Mouse (Mus musculus): ENCODE measurements at regions not wholly inside any gene's neighbourhood (a gene's known extent, or its start where the extent isn't known, plus 50 kb on each side); places are given as distances from the start of the nearest gene placed in this dataset.

DNA sequence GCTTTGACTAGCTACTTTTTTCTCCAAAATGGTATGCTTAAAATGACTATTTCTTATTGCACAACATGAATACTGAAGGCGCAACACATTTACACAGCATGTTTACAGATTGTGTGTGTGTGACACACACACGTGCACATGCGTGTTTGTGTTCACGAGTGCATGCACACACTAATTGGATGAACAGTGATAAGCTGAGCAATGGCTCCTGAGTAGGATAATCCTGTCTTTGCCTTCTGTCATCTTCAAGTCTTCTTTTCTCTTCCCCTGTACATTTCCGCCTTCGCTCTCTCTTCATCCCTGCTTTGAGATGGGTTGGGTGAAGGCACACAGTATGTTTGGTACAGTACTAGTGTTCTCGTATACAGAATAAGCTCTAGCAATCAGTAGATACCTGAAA, 106.5 kb upstream of the Mkln1 start:
- no peak for TF ChIP-seq POLR2A (IDR thresholded peaks at IDR 0.05; ENCODE audit: extremely low read depth, insufficient read depth, low read length)
- TF ChIP-seq CTCF (IDR thresholded peaks at IDR 0.05; ENCODE audit: extremely low read depth, insufficient read depth, low read length), result no peak

Data from cortical plate, adult 2 months (tissue).